Mouse (Mus musculus): Measurements from ENCODE around the gene Scn1b. TPM values are rescaled to one million over a fixed set of nuclear protein-coding genes. Genes with fewer than 3 reads are reported as not detected.

The Scn1b gene
- polyA plus RNA-seq, 1 experiment from 2014 or later, result 3.7 TPM

GRCm38 (mm10) chr7:31148086-31148485 lies 21.3 kb upstream of the Scn1b start:
- H3K4me1 ChIP-seq (replicated peaks), result peaks cover 50% of the 10 kb centered on the region
- H3K4me2 ChIP-seq, result peak overlapping the region; percentile 76
- H3K27ac ChIP-seq, result peak overlapping the region; percentile 95
- no peaks in the 10 kb centered on the region for H3K27me3 ChIP-seq
- H3K4me3 ChIP-seq, result peak overlapping the region; percentile 97; the same call in 1 of the 2 replicates
- no peaks in the 10 kb centered on the region for H3K9me3 ChIP-seq (replicated peaks)
- H3K9ac ChIP-seq, result peak overlapping the region; percentile 97; the same call in 1 of the 2 replicates
- no peak for ATAC-seq (replicated peaks; ENCODE audit: insufficient number of reproducible peaks, insufficient read depth, low FRiP score, low read depth)
- H3K36me3 ChIP-seq, result peaks cover 6% of the 10 kb centered on the region
- WGBS, result 64% methylated on average over 3 of the region's 3 CpGs

GRCm38 (mm10) chr7:31145596-31146160 lies 18.9 kb upstream of the Scn1b start:
- Histone ChIP-seq H3K9ac (no peak overlapping the region), H3K9me3 (replicated peaks) (no peaks in the 10 kb centered on the region), H3K4me2 (no peak overlapping the region), H3K27me3 (no peaks in the 10 kb centered on the region), H3K4me3 (no peak overlapping the region), H3K4me1 (replicated peaks) (peaks cover 40% of the 10 kb centered on the region), H3K36me3 (peaks cover 30% of the 10 kb centered on the region), H3K27ac (no peak overlapping the region)
- 42% methylated on average over 12 of the region's 12 CpGs for WGBS
- no peak for ATAC-seq (replicated peaks; ENCODE audit: insufficient number of reproducible peaks, insufficient read depth, low FRiP score, low read depth)

- Histone ChIP-seq H3K4me2 (no peak overlapping the region), H3K4me1 (replicated peaks) (peaks cover 42% of the 10 kb centered on the region), H3K27me3 (no peaks in the 10 kb centered on the region), H3K9me3 (replicated peaks) (no peaks in the 10 kb centered on the region), H3K9ac (no peak overlapping the region), H3K27ac (no peak overlapping the region), H3K4me3 (no peak overlapping the region), H3K36me3 (peaks cover 34% of the 10 kb centered on the region)
- WGBS, result 95% methylated on average over 16 of the region's 16 CpGs
- no peak for ATAC-seq (replicated peaks; ENCODE audit: insufficient number of reproducible peaks, insufficient read depth, low FRiP score, low read depth)
These were observed 18.1 kb upstream of the Scn1b start for GRCm38 (mm10) chr7:31144886-31145285.

- Histone ChIP-seq H3K4me1 (replicated peaks) (peaks cover 9% of the 10 kb centered on the region), H3K4me3 (no peak overlapping the region), H3K36me3 (peaks cover 71% of the 10 kb centered on the region), H3K9me3 (replicated peaks) (no peaks in the 10 kb centered on the region), H3K4me2 (no peak overlapping the region), H3K27me3 (no peaks in the 10 kb centered on the region), H3K27ac (peak overlapping the region; percentile 64), H3K9ac (no peak overlapping the region)
- WGBS, result 90% methylated on average over 10 of the region's 10 CpGs
- ATAC-seq (replicated peaks; ENCODE audit: insufficient number of reproducible peaks, insufficient read depth, low FRiP score, low read depth), result no peak
These were observed 14.1 kb upstream of the Scn1b start for GRCm38 (mm10) chr7:31140941-31141340.

- ATAC-seq (replicated peaks; ENCODE audit: insufficient number of reproducible peaks, insufficient read depth, low FRiP score, low read depth), result peak; percentile 33; the same call in 1 of the 2 replicates
These were observed 13.5 kb upstream of the Scn1b start for GRCm38 (mm10) chr7:31140302-31140701.

GRCm38 (mm10) chr7:31139765-31140164 lies 13.0 kb upstream of the Scn1b start:
- Histone ChIP-seq H3K9ac (no peak overlapping the region), H3K27ac (peak overlapping the region; percentile 64), H3K4me3 (no peak overlapping the region), H3K4me2 (no peak overlapping the region), H3K36me3 (peaks cover 83% of the 10 kb centered on the region), H3K9me3 (replicated peaks) (no peaks in the 10 kb centered on the region), H3K4me1 (replicated peaks) (peaks cover 3% of the 10 kb centered on the region), H3K27me3 (no peaks in the 10 kb centered on the region)
- ATAC-seq (replicated peaks; ENCODE audit: insufficient number of reproducible peaks, insufficient read depth, low FRiP score, low read depth), result peak; percentile 49
- 63% methylated on average over 5 of the region's 5 CpGs for WGBS

More at GRCm38 (mm10) chr7:31140302-31140701, 13.5 kb upstream of the Scn1b start:
- Histone ChIP-seq H3K27me3 (no peaks in the 10 kb centered on the region), H3K4me2 (no peak overlapping the region), H3K9me3 (replicated peaks) (no peaks in the 10 kb centered on the region), H3K4me3 (no peak overlapping the region), H3K4me1 (replicated peaks) (peaks cover 3% of the 10 kb centered on the region), H3K36me3 (peaks cover 77% of the 10 kb centered on the region), H3K9ac (no peak overlapping the region), H3K27ac (peak overlapping the region; percentile 64)
- 34% methylated on average over 4 of the region's 4 CpGs for WGBS

GRCm38 (mm10) chr7:31135717-31136116 lies 8.9 kb upstream of the Scn1b start:
- ATAC-seq (replicated peaks; ENCODE audit: insufficient number of reproducible peaks, insufficient read depth, low FRiP score, low read depth), result no peak

GRCm38 (mm10) chr7:31131866-31132265 lies 5.1 kb upstream of the Scn1b start:
- no peak for ATAC-seq (replicated peaks; ENCODE audit: insufficient number of reproducible peaks, insufficient read depth, low FRiP score, low read depth)
- Histone ChIP-seq H3K27ac (no peak overlapping the region), H3K9me3 (replicated peaks) (no peaks in the 10 kb centered on the region), H3K9ac (no peak overlapping the region), H3K4me1 (replicated peaks) (peaks cover 12% of the 10 kb centered on the region), H3K36me3 (peaks cover 83% of the 10 kb centered on the region), H3K27me3 (peaks cover 8% of the 10 kb centered on the region), H3K4me2 (no peak overlapping the region), H3K4me3 (no peak overlapping the region)
- WGBS, result 84% methylated on average over 4 of the region's 4 CpGs

More at GRCm38 (mm10) chr7:31135717-31136116, 8.9 kb upstream of the Scn1b start:
- Histone ChIP-seq H3K36me3 (peaks cover 92% of the 10 kb centered on the region), H3K4me2 (no peak overlapping the region), H3K4me1 (replicated peaks) (peaks cover 3% of the 10 kb centered on the region), H3K27me3 (no peaks in the 10 kb centered on the region), H3K9ac (no peak overlapping the region), H3K4me3 (no peak overlapping the region), H3K27ac (no peak overlapping the region), H3K9me3 (replicated peaks) (no peaks in the 10 kb centered on the region)
- WGBS, result 94% methylated on average over 10 of the region's 10 CpGs

- no peak overlapping the region for H3K4me3 ChIP-seq
- no peaks in the 10 kb centered on the region for H3K9me3 ChIP-seq (replicated peaks)
- H3K4me1 ChIP-seq (replicated peaks), result peaks cover 22% of the 10 kb centered on the region
- WGBS, result 34% methylated on average over 4 of the region's 4 CpGs
- no peak for ATAC-seq (replicated peaks; ENCODE audit: insufficient number of reproducible peaks, insufficient read depth, low FRiP score, low read depth)
- H3K4me2 ChIP-seq, result no peak overlapping the region
- peaks cover 73% of the 10 kb centered on the region for H3K36me3 ChIP-seq
- H3K27me3 ChIP-seq, result peaks cover 18% of the 10 kb centered on the region
- no peak overlapping the region for H3K9ac ChIP-seq
- H3K27ac ChIP-seq, result no peak overlapping the region
These were observed 4.0 kb upstream of the Scn1b start for GRCm38 (mm10) chr7:31130841-31131240.

GRCm38 (mm10) chr7:31130197-31130596 lies 3.4 kb upstream of the Scn1b start:
- Histone ChIP-seq H3K4me3 (no peak overlapping the region), H3K4me1 (replicated peaks) (peaks cover 25% of the 10 kb centered on the region), H3K9ac (no peak overlapping the region), H3K36me3 (peaks cover 66% of the 10 kb centered on the region), H3K4me2 (no peak overlapping the region), H3K9me3 (replicated peaks) (no peaks in the 10 kb centered on the region), H3K27ac (no peak overlapping the region), H3K27me3 (peaks cover 25% of the 10 kb centered on the region)
- 92% methylated on average over 7 of the region's 7 CpGs for WGBS
- no peak for ATAC-seq (replicated peaks; ENCODE audit: insufficient number of reproducible peaks, insufficient read depth, low FRiP score, low read depth)

- peaks cover 29% of the 10 kb centered on the region for H3K27me3 ChIP-seq
These were observed 1.4 kb upstream of the Scn1b start for GRCm38 (mm10) chr7:31128157-31128705.

More at GRCm38 (mm10) chr7:31128157-31128705, 1.4 kb upstream of the Scn1b start:
- H3K9me3 ChIP-seq (replicated peaks), result no peaks in the 10 kb centered on the region
- no peak overlapping the region for H3K4me2 ChIP-seq
- H3K4me1 ChIP-seq (replicated peaks), result peaks cover 25% of the 10 kb centered on the region
- 48% methylated on average over 9 of the region's 9 CpGs for WGBS
- no peak overlapping the region for H3K9ac ChIP-seq
- ATAC-seq (replicated peaks; ENCODE audit: insufficient number of reproducible peaks, insufficient read depth, low FRiP score, low read depth), result no peak
- H3K36me3 ChIP-seq, result peaks cover 47% of the 10 kb centered on the region
- no peak overlapping the region for H3K4me3 ChIP-seq
- H3K27ac ChIP-seq, result no peak overlapping the region
